Mouse (Mus musculus) B cell, adult 67 days (primary cell): ENCODE data around the gene Dync1li2. TPM values are rescaled to one million over a fixed set of nuclear protein-coding genes. Genes with fewer than 3 reads are reported as not detected.

Source experiments
- total RNA-seq, 2 experiments: library from RNA; stranded (reverse); gene quantifications; 4 replicates each; pipeline ENCODE4 v1.2.4; 2023

The Dync1li2 gene
- 10 to 100 TPM; 47.8 to 64.7 TPM for total RNA-seq

DNA sequence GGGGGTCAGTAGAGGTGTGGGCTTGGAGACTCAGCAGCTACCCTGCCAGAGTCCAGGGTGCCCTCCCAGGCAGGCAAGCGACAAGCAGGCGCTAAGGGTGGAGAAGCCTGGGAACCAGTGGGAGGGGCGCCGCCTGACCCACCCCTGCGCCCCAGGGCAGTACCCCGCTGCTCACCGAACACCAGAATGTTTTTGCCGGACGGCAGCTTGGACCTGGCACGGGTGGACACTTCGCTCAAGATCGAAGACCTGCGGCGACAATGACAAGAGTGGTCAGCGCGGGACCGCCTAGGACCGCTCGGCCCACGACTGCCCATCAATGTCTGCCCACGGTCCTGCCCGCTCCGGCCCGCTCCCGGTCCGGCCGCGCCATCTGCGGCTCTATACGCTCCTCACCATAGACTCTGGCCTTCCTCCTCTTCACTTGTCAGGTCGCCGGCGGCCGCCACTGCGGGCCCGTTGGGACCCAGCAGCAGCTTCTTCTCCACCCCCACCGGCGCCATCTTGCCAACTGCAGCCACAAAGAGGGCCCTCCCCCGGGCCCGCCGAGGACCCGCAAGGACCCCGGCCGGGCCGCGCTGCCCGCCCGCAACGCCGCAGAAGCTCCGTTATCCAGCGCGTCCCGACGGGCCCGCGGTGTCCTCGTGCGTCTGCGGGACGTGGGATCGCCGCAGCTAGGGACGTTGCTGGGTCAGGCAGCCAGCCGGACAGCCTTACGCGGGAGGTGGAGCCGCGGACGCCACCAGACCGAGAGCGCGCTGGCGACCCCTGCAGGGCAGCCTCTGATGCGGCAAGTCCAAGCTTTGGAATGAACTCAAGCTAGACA lies at the start of gene Dync1li2:
TSS of gene Dync1li2 (minus strand) at position 749 of the 826 bp plus-strand sequence.

DNA sequence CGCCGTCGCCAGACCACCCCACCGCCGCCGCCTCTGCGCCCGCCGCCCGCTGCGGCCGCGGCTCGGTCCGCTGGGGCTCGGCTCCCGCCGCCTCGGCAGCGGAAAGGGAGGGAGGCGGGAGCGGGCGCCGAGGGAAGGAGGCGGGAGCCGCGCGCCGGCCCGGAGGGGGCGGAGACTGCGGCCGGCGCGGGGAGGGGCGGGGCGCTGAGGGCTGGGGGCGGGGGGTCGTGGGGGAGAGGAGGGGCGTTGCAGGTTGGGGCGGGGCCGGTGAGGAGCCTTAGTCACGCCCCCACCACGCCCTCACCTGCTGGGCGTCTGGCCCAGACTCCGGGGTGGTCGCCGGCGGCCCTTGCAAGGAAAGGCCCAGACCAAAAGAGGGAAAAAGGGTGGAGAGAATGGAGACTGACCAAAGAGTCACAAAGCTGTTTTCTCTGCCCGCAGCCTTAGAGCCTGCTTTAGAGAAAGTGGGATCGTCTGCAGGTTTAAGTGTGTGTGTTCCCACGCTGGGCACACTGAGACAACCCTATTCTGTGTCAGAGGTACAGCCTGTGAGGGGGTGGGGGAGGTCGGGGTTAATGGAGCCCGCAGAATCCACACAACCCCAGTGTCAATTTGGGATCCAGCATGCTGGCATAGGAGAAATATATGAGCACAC lies 47.0 kb downstream of the Dync1li2 start, which contains the start of gene Cmtm4:
TSS of gene Cmtm4 (minus strand) at position 105 of the 655 bp plus-strand sequence.

Other genes starting within 250 kb of the Dync1li2 start
- 100 to 1,000 TPM in 1 of 2 experiments, 10 to 100 TPM in 1; 93.8 to 144 TPM for gene Tk2, start 194.5 kb downstream of the Dync1li2 start, total RNA-seq
- gene Cklf, start 192.2 kb downstream of the Dync1li2 start, total RNA-seq, result 10 to 100 TPM; 72.0 to 85.3 TPM
- not detected for gene Cmtm2a, start 149.9 kb downstream of the Dync1li2 start, total RNA-seq
- gene Gm45711, start 133.0 kb downstream of the Dync1li2 start, total RNA-seq, result not detected
- not detected for gene Cmtm1, start 132.9 kb downstream of the Dync1li2 start, total RNA-seq
- not detected for gene Gm11020, start 121.5 kb downstream of the Dync1li2 start, total RNA-seq
- gene Cmtm2b, start 120.8 kb downstream of the Dync1li2 start, total RNA-seq, result not detected
- 10 to 100 TPM; 14.2 to 16.9 TPM for gene Cmtm3, start 103.6 kb downstream of the Dync1li2 start, total RNA-seq
- 1 to 10 TPM; 1.1 to 1.4 TPM for gene Cmtm4, start 47.2 kb downstream of the Dync1li2 start, total RNA-seq
- 1 to 10 TPM; 2.4 to 2.8 TPM for gene Terb1, start 66.9 kb upstream of the Dync1li2 start, total RNA-seq
- 10 to 100 TPM; 44.8 to 45.2 TPM for gene Nae1, start 91.6 kb upstream of the Dync1li2 start, total RNA-seq
- gene Car7, start 91.6 kb upstream of the Dync1li2 start, total RNA-seq, result 1 to 10 TPM in 1 of 2 experiments, under 1 TPM in 1; 0.95 to 2.7 TPM
- gene Pdp2, start 148.4 kb upstream of the Dync1li2 start, total RNA-seq, result 10 to 100 TPM; 12.1 to 13.4 TPM
- gene Cdh16, start 181.3 kb upstream of the Dync1li2 start, total RNA-seq, result not detected
- gene Rrad, start 188.3 kb upstream of the Dync1li2 start, total RNA-seq, result 10 to 100 TPM; 22.2 to 26.9 TPM
- 10 to 100 TPM; 27.5 to 35.8 TPM for gene Ciao2b, start 198.9 kb upstream of the Dync1li2 start, total RNA-seq